Mouse (Mus musculus): ENCODE data around the gene Usp49.

GRCm38 (mm10) chr17:47625088-47625487 lies 5.4 kb upstream of the Usp49 start:
- no peak for TF ChIP-seq POLR2A (IDR thresholded peaks at IDR 0.05; ENCODE audit: low read depth, low read length)
- TF ChIP-seq CTCF (IDR thresholded peaks at IDR 0.05; ENCODE audit: extremely low read depth, insufficient read length, insufficient replicate concordance, low read depth, low read length): no peak

Data from small intestine, adult 2 months (tissue).